ENCODE assay signal across 8 mouse cellular contexts in genomic region chr7:44468644-44469285, GRCm38 (mm10). TPM values are rescaled to one million over a fixed set of nuclear protein-coding genes. Genes with fewer than 3 reads are reported as not detected.
DNase-seq lines count a peak whose midpoint lies in the region; ATAC-seq and TF ChIP-seq lines count a peak whose summit lies in the region.

No protein-coding gene starts in this region.

- H3K27ac ChIP-seq in heart, embryonic 14.5 days (replicated peaks in 1 of 2; ENCODE audit: control insufficient read depth in 1 of 2, insufficient read depth in 1 of 2, low read depth in 2 of 2, low read length in 2 of 2), result peak overlapping the region; percentile 97 to 99
- no peak overlapping the region for H3K27ac ChIP-seq in ES-Bruce4 (ENCODE audit: insufficient read depth, low read length)
- H3K27ac ChIP-seq in limb, embryonic 14.5 days (replicated peaks; ENCODE audit: low read depth, low read length), result no peak overlapping the region
- H3K27ac ChIP-seq in small intestine, adult 2 months (ENCODE audit: insufficient read depth, low read depth, low read length), result no peak overlapping the region

- H3K4me1 ChIP-seq in heart, embryonic 14.5 days (ENCODE audit: control insufficient read depth in 2 of 2, insufficient read depth in 2 of 2, low read length in 2 of 2), result peaks cover 49 to 55% of the 10 kb centered on the region in 2 experiments
- H3K4me1 ChIP-seq in ES-Bruce4 (ENCODE audit: control insufficient read depth, insufficient read depth, low read length), result no peaks in the 10 kb centered on the region
- H3K4me1 ChIP-seq in limb, embryonic 14.5 days (ENCODE audit: control insufficient read depth, insufficient read depth, low read length), result no peaks in the 10 kb centered on the region; the same call in 1 of the 2 replicates
- peaks cover 15% of the 10 kb centered on the region for H3K4me1 ChIP-seq in small intestine, adult 2 months (ENCODE audit: control insufficient read depth, insufficient read depth, insufficient read length, low read length)

- intact Hi-C loops in heart, postnatal 36 days (cut with DNase I), result loop anchor here (5.0 to 10.0 kb wide), 3 partner anchors 96 to 1154 kb away; partner anchors contain the start of gene Zfp715

- H3K9ac ChIP-seq in heart, embryonic 14.5 days (ENCODE audit: low read length), result peak overlapping the region; percentile 84
- H3K9ac ChIP-seq in ES-Bruce4 (ENCODE audit: low read depth, poor library complexity, severe bottlenecking), result no peak overlapping the region
- peak overlapping the region; percentile 78 for H3K9ac ChIP-seq in limb, embryonic 14.5 days (ENCODE audit: low read depth, low read length, severe bottlenecking)

- TF ChIP-seq EP300 in ES-Bruce4 (IDR thresholded peaks at IDR 0.05; ENCODE audit: insufficient read depth, low read depth, low read length), result no peak

- no peak for DNase-seq in heart, postnatal 36 days
- no peak for DNase-seq in limb, embryonic 14.5 days (ENCODE audit: low spot score)
- DNase-seq in gastrocnemius, postnatal 25 days, result no peak
- DNase-seq in embryo, embryonic 10 days (ENCODE audit: low spot score), result no peak

- no peaks in the 10 kb centered on the region for H3K27me3 ChIP-seq in heart, embryonic 14.5 days (ENCODE audit: control insufficient read depth, insufficient read depth, low read length)
- no peaks in the 10 kb centered on the region for H3K27me3 ChIP-seq in ES-Bruce4 (ENCODE audit: control insufficient read depth, insufficient read depth, low read length, poor library complexity, severe bottlenecking)
- peaks cover 10% of the 10 kb centered on the region; the same call in 1 of the 2 replicates for H3K27me3 ChIP-seq in limb, embryonic 14.5 days (ENCODE audit: control insufficient read depth, insufficient read depth, low read length)
- no peaks in the 10 kb centered on the region; the same call in 1 of the 2 replicates for H3K27me3 ChIP-seq in small intestine, adult 2 months (ENCODE audit: control insufficient read depth, insufficient read depth, low read length)

- H3K4me2 ChIP-seq in heart, embryonic 14.5 days (ENCODE audit: low read length), result peak overlapping the region; percentile 95
- H3K4me2 ChIP-seq in limb, embryonic 14.5 days (replicated peaks; ENCODE audit: low read depth, low read length, severe bottlenecking), result peak overlapping the region; percentile 50

- 17% methylated on average over 14 of the region's 15 CpGs for WGBS in heart, embryonic 14.5 days
- WGBS in limb, embryonic 14.5 days, result 71% methylated on average over 14 of the region's 15 CpGs
- WGBS in small intestine, adult 2 months, result 63% methylated on average over 15 of the region's 15 CpGs

- no peaks in the 10 kb centered on the region for H3K36me3 ChIP-seq in heart, embryonic 14.5 days (ENCODE audit: control insufficient read depth, insufficient read depth, low read length)
- H3K36me3 ChIP-seq in ES-Bruce4 (ENCODE audit: control insufficient read depth, insufficient read depth, low read length, poor library complexity, severe bottlenecking), result no peaks in the 10 kb centered on the region
- H3K36me3 ChIP-seq in limb, embryonic 14.5 days (ENCODE audit: control insufficient read depth, insufficient read depth, low read length), result no peaks in the 10 kb centered on the region; the same call in 1 of the 2 replicates
- no peaks in the 10 kb centered on the region; the same call in 1 of the 2 replicates for H3K36me3 ChIP-seq in small intestine, adult 2 months (ENCODE audit: control insufficient read depth, insufficient read depth, low read length)

- no peak for TF ChIP-seq CTCF in ES-Bruce4 (IDR thresholded peaks at IDR 0.05; ENCODE audit: low read depth, low read length)
- no peak for TF ChIP-seq CTCF in small intestine, adult 2 months (IDR thresholded peaks at IDR 0.05; ENCODE audit: extremely low read depth, insufficient read length, insufficient replicate concordance, low read depth, low read length)

- peak overlapping the region; percentile 71 to 83 for H3K4me3 ChIP-seq in heart, embryonic 14.5 days (ENCODE audit: control insufficient read depth in 1 of 2, insufficient read depth in 1 of 2, low read depth in 1 of 2, low read length in 2 of 2)
- peak overlapping the region; percentile 80; the same call in 1 of the 2 replicates for H3K4me3 ChIP-seq in ES-Bruce4 (ENCODE audit: low read depth, low read length)
- H3K4me3 ChIP-seq in limb, embryonic 14.5 days (replicated peaks; ENCODE audit: low read length), result peak overlapping the region; percentile 71
- H3K4me3 ChIP-seq in small intestine, adult 2 months (ENCODE audit: low read depth, low read length), result peak overlapping the region; percentile 81

- ATAC-seq in heart, embryonic 14.5 days (ENCODE audit: insufficient number of reproducible peaks, insufficient read depth, low FRiP score, low read depth), result no peak
- ATAC-seq in erythroid progenitor cell, adult 5-6 weeks (replicated peaks; ENCODE audit: low FRiP score, poor library complexity, severe bottlenecking), result 0 out of 2 replicates have a peak, but pooled peaks have one; percentile 18
- ATAC-seq in limb, embryonic 14.5 days (ENCODE audit: low FRiP score, low read depth), result no peak

- H3K9me3 ChIP-seq in heart, embryonic 14.5 days (ENCODE audit: control insufficient read depth, low read length), result no peaks in the 10 kb centered on the region
- H3K9me3 ChIP-seq in ES-Bruce4 (replicated peaks; ENCODE audit: control insufficient read depth, insufficient read depth, low read length, poor library complexity, severe bottlenecking), result no peaks in the 10 kb centered on the region
- H3K9me3 ChIP-seq in limb, embryonic 14.5 days (ENCODE audit: control insufficient read depth, low read length), result no peaks in the 10 kb centered on the region

- no peak for TF ChIP-seq POLR2A in ES-Bruce4 (IDR thresholded peaks at IDR 0.05; ENCODE audit: insufficient read depth, low read length)
- TF ChIP-seq POLR2A in limb, embryonic 14.5 days (IDR thresholded peaks at IDR 0.05; ENCODE audit: borderline replicate concordance, extremely low read depth, insufficient read depth, insufficient read length), result no peak
- TF ChIP-seq POLR2A in small intestine, adult 2 months (IDR thresholded peaks at IDR 0.05; ENCODE audit: low read depth, low read length), result no peak

RNA-seq across cellular contexts. Expression of gene Josd2, which starts 1.0 kb away (rescaled TPM):
- 128 and 131 TPM in 2 replicates for polyA plus RNA-seq in heart, embryonic 14.5 days (2014; fragmentation: Nextera tagmentation; extraction: Ambion mirVana)
- total RNA-seq in heart, postnatal 36 days (2021), result 100 to 1,000 TPM; 127 to 143 TPM
- polyA plus RNA-seq in ES-Bruce4 (2011; ENCODE audit: insufficient read depth, insufficient read length, low read depth, missing spikeins), result 9.7 and 12.3 TPM in 2 replicates
- 130 and 183 TPM in 2 replicates for total RNA-seq in erythroid progenitor cell, adult 5-6 weeks (2015; ENCODE audit: low replicate concordance)
- 122 and 124 TPM in 2 replicates for total RNA-seq in erythroid progenitor cell, adult 5-6 weeks (2017; ENCODE audit: low replicate concordance)
- 167 and 215 TPM in 2 replicates for polyA plus RNA-seq in limb, embryonic 14.5 days (2012; rRNA removed)
- polyA plus RNA-seq in limb, embryonic 14.5 days (2014; fragmentation: Nextera tagmentation; extraction: Ambion mirVana), result 78.9 and 81.5 TPM in 2 replicates
- polyA plus RNA-seq in small intestine, adult 2 months (2012; rRNA removed), result 85.6 and 99.2 TPM in 2 replicates
- total RNA-seq in gastrocnemius, postnatal 25 days (2021), result 10 to 100 TPM; 62.8 to 69.1 TPM

RNA-seq across cellular contexts. Expression of gene Aspdh, which starts 3.6 kb away (rescaled TPM):
- polyA plus RNA-seq in heart, embryonic 14.5 days (2014; fragmentation: Nextera tagmentation; extraction: Ambion mirVana), result 0.34 and 1.4 TPM in 2 replicates
- under 1 TPM; 0.65 to 0.75 TPM for total RNA-seq in heart, postnatal 36 days (2021)
- polyA plus RNA-seq in ES-Bruce4 (2011; ENCODE audit: insufficient read depth, insufficient read length, low read depth, missing spikeins), result not detected in 2 replicates
- not detected in 2 replicates for total RNA-seq in erythroid progenitor cell, adult 5-6 weeks (2015; ENCODE audit: low replicate concordance)
- total RNA-seq in erythroid progenitor cell, adult 5-6 weeks (2017; ENCODE audit: low replicate concordance), result 1.4 TPM in 1 of 2 replicates, not detected in the other
- 1.8 and 3.1 TPM in 2 replicates for polyA plus RNA-seq in limb, embryonic 14.5 days (2012; rRNA removed)
- 0.37 and 0.58 TPM in 2 replicates for polyA plus RNA-seq in limb, embryonic 14.5 days (2014; fragmentation: Nextera tagmentation; extraction: Ambion mirVana)
- 2.2 and 3.2 TPM in 2 replicates for polyA plus RNA-seq in small intestine, adult 2 months (2012; rRNA removed)
- total RNA-seq in gastrocnemius, postnatal 25 days (2021), result not detected

RNA-seq across cellular contexts. Expression of gene Emc10, which starts 27.6 kb away (rescaled TPM):
- polyA plus RNA-seq in heart, embryonic 14.5 days (2014; fragmentation: Nextera tagmentation; extraction: Ambion mirVana), result 101 and 114 TPM in 2 replicates
- 10 to 100 TPM; 87.6 to 87.9 TPM for total RNA-seq in heart, postnatal 36 days (2021)
- polyA plus RNA-seq in ES-Bruce4 (2011; ENCODE audit: insufficient read depth, insufficient read length, low read depth, missing spikeins), result 67.7 and 75.3 TPM in 2 replicates
- 81.7 and 90.1 TPM in 2 replicates for total RNA-seq in erythroid progenitor cell, adult 5-6 weeks (2015; ENCODE audit: low replicate concordance)
- 43.7 and 56.1 TPM in 2 replicates for total RNA-seq in erythroid progenitor cell, adult 5-6 weeks (2017; ENCODE audit: low replicate concordance)
- polyA plus RNA-seq in limb, embryonic 14.5 days (2012; rRNA removed), result 182 and 265 TPM in 2 replicates
- polyA plus RNA-seq in limb, embryonic 14.5 days (2014; fragmentation: Nextera tagmentation; extraction: Ambion mirVana), result 149 and 151 TPM in 2 replicates
- 157 and 256 TPM in 2 replicates for polyA plus RNA-seq in small intestine, adult 2 months (2012; rRNA removed)
- total RNA-seq in gastrocnemius, postnatal 25 days (2021), result 10 to 100 TPM; 41.4 to 53.2 TPM

RNA-seq across cellular contexts. Expression of gene Fam71e1, which starts 27.6 kb away (rescaled TPM):
- 8.7 and 9.2 TPM in 2 replicates for polyA plus RNA-seq in heart, embryonic 14.5 days (2014; fragmentation: Nextera tagmentation; extraction: Ambion mirVana)
- 1 to 10 TPM; 3.1 to 3.2 TPM for total RNA-seq in heart, postnatal 36 days (2021)
- polyA plus RNA-seq in ES-Bruce4 (2011; ENCODE audit: insufficient read depth, insufficient read length, low read depth, missing spikeins), result 5.6 and 7.4 TPM in 2 replicates
- total RNA-seq in erythroid progenitor cell, adult 5-6 weeks (2015; ENCODE audit: low replicate concordance), result not detected in 2 replicates
- not detected in 2 replicates for total RNA-seq in erythroid progenitor cell, adult 5-6 weeks (2017; ENCODE audit: low replicate concordance)
- 19.8 and 21.5 TPM in 2 replicates for polyA plus RNA-seq in limb, embryonic 14.5 days (2012; rRNA removed)
- polyA plus RNA-seq in limb, embryonic 14.5 days (2014; fragmentation: Nextera tagmentation; extraction: Ambion mirVana), result 12.2 and 13.6 TPM in 2 replicates
- 0.88 and 2.0 TPM in 2 replicates for polyA plus RNA-seq in small intestine, adult 2 months (2012; rRNA removed)
- 1 to 10 TPM; 2.5 to 2.9 TPM for total RNA-seq in gastrocnemius, postnatal 25 days (2021)

RNA-seq across cellular contexts. Expression of gene Lrrc4b, which starts 39.9 kb away (rescaled TPM):
- 4.1 and 4.5 TPM in 2 replicates for polyA plus RNA-seq in heart, embryonic 14.5 days (2014; fragmentation: Nextera tagmentation; extraction: Ambion mirVana)
- 10 to 100 TPM; 20.5 to 21.6 TPM for total RNA-seq in heart, postnatal 36 days (2021)
- polyA plus RNA-seq in ES-Bruce4 (2011; ENCODE audit: insufficient read depth, insufficient read length, low read depth, missing spikeins), result not detected in 2 replicates
- total RNA-seq in erythroid progenitor cell, adult 5-6 weeks (2015; ENCODE audit: low replicate concordance), result not detected in 2 replicates
- total RNA-seq in erythroid progenitor cell, adult 5-6 weeks (2017; ENCODE audit: low replicate concordance), result not detected in 2 replicates
- polyA plus RNA-seq in limb, embryonic 14.5 days (2012; rRNA removed), result 15.3 and 23.0 TPM in 2 replicates
- 1.6 and 1.8 TPM in 2 replicates for polyA plus RNA-seq in limb, embryonic 14.5 days (2014; fragmentation: Nextera tagmentation; extraction: Ambion mirVana)
- 1.1 TPM in 2 replicates for polyA plus RNA-seq in small intestine, adult 2 months (2012; rRNA removed)
- total RNA-seq in gastrocnemius, postnatal 25 days (2021), result under 1 TPM; 0.24 to 0.43 TPM

Comparison
In these comparisons a context has a peak if more than half of its experiments do, and no peak if none do; other contexts are left out.
1. H3K27ac ChIP-seq: peak in heart, embryonic 14.5 days (2 of 2); none in ES-Bruce4 (single experiment), limb, embryonic 14.5 days (single experiment) and small intestine, adult 2 months (single experiment).
2. Peak in every context shown above with its lines, with median percentiles within 50 percentile points of each other: H3K4me3 ChIP-seq.